Mouse (Mus musculus) kidney, adult 9 months (tissue): ENCODE measurements around the gene Pdss2.
"Not testable (repeated sequence)": the region's sequence is repeated elsewhere in the genome, so short reads cannot be mapped to it uniquely, and the experiment has no call there.

Experiments used
- DNase-seq: peaks from one replicate; pipeline ENCODE4 v3.0.0; 2022

The Pdss2 gene

DNA sequence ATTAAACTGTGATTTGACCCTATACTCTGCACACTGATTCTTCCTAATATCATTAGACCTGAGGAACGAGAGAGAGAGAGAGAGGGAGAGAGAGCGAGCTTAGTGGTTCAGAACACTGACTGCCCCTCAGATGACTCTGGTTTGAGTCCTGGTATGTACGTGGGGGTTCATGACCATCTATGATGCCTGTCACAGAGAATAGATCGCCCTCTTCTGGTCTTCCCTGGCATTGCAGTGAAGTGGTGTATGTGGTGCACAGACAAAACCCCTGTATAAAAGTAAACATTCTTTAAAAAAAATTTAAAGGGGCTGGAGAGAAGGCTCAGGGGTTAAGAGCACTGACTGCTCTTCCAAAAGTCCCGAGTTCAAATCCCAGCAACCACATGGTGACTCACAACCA lies 157.0 kb downstream of the Pdss2 start:
- DNase-seq = peak; percentile 75

DNA sequence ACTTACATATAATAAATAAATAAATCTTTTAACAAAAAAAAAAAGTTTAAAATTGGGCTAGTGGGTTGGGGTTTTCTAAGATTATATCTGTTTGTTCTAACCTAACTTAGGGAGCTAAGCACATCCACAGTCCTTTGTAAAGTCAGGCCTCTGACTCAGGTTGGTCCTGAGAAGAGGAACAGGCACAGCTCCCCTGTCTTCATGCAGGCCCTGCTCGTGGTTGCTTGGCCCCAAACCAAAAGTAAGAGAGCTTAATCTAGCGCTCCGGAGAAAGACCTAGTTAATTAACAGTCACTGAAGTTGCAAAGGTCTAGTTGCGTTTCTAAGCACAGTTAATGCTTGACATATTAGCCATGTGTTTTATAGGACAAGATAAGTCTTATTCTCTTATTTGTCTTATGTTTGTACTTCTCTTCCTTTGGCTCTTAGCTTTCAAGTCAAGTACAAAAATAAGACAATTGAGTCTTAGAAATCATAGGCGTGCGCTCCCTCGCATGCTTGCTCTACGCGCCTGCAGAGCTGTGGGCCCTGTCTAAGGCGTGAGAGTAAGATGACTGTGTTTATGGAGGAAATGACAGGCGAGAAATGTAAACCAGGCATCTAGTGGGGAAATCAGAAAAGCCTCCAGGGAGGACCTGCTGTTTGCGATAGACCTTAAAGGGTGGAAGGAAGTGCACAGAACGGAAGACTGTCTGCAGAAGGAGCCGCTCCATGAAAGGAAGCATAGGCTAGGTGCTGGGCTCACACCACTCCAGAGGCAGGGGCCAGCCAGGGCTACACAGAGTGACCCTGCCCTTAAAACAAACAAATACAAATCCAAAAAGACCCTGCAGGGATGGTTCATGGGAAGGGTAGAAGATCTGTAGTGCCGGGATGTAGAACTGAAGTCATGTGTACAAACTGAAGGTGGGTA lies 157.7 kb downstream of the Pdss2 start:
- peak; percentile 90 for DNase-seq

DNA sequence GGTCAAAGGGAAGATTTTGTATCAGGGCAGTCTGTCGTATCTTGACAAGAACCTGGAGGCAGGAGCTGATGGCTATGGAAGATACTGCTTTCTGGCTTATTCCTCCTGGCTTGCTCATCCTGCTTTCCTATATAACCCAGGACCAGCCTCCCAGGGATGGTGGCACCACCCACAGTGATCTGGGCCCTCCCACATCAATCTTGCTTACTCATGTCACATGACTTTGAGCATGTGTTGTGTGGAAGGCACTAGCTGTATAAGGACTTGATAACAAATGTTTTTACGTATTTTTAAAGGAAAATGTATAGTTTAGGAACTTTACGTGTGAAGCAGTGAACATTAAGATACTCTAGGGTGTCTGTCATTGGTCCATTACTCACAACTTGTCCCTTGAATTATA lies 161.4 kb downstream of the Pdss2 start:
- no peak for DNase-seq

DNA sequence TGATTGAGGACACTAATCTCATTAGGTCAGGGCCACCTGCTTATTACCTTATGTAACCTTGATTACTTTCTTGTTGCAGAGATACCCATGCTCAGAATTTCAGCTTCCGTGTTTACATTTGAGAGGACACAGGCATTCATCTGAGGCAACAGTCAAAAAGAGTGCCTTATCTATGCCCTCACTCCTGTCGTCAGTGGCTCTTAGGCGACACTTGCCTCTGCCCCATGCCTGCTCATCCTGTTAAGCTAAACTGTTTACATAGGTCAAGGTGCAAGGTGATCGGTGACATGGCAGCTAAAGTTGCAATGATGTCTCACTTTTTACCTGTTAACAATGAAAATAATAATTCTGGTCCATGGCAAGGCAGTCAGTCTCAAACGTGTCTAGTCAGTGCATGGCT lies 163.3 kb downstream of the Pdss2 start:
- DNase-seq = no peak

DNA sequence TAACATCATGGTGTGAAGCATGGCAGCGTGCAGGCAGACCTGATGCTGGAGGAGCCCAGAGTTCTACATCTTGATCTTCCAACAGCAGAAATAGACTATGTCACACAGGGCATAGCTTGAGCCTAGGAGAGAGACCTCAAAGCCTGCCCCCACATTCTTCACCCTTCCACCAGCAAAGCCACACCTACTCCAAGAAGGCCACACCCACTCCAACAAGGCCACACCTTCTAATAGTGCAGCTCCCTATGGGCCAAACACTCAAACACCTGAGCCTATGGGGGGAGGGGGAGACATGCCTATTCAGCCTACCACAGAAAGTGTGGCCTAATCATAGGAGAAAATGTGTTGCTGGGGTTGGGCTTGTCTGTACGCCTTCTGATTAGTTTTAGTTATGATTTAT lies 171.6 kb downstream of the Pdss2 start:
- no peak for DNase-seq

DNA sequence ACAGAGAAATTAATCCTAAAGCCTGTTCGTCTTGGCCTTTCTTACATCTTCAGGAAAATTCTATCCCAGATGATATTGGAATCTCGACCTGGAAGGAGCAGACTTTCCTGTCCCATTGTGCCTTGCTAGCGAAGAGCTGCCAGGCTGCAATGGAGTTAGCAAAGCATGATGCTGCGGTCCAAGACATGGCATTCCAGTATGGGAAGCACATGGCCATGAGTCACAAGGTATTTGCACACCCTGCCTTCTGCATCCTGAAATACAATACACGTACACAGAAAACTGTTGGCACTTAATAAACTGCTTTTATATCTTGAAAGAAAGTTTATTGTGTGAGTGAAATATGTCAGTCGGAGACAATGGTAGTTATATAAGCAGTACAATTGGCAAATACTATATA lies 172.5 kb downstream of the Pdss2 start:
- DNase-seq = no peak

DNA sequence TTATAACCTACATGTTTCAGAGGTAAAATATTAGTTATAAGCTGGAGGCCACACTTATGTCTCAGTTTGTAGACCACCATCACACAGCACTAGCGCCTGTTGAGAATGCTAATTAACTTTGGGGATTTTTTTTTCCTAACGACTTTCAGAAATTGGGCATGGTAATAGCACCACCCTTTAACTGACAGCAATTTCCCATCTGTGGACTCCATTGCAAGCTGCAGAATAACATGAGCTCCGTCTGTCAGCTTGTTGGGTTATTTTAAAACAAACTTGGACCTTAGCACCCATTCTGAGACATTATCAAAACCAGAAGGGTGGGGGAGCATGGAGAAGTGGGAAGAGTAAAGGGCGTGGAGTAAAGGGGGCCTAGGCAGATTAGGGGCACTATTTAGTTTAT lies 174.5 kb downstream of the Pdss2 start:
- DNase-seq = no peak

DNA sequence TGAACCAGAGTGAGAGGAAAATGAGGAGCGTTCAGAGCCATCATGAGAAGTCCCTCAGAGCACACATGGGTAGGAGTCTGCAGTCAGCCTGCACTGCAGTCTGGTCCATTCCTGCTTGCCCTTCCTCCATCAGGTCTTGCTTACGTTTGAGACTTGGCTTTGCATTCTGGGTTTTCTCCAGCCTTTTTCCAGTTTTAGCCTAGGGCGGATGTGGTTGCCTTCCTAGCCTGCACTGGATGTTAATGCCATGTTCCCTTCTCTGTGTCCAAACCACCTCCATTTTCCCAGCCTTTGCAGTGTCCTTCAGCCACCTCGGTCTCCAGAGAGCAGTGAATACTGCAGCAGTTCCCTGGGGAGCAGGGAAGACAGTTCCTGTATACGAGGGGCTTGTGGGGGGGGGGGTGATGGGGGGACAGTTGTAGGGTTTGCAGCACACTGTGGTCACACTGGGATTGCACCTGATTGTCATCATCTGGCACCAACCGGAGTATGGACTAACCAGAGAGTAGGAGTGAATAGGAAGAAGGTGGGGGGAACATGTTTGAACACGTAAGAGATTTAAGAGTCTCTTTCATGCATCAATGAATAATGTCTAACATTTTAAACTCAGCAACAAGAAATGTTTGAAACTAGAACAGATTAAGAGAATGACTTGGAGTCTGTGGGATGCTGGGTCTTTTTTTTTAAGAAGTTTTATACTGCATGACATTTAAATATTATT lies 178.5 kb downstream of the Pdss2 start:
- DNase-seq = no peak

DNA sequence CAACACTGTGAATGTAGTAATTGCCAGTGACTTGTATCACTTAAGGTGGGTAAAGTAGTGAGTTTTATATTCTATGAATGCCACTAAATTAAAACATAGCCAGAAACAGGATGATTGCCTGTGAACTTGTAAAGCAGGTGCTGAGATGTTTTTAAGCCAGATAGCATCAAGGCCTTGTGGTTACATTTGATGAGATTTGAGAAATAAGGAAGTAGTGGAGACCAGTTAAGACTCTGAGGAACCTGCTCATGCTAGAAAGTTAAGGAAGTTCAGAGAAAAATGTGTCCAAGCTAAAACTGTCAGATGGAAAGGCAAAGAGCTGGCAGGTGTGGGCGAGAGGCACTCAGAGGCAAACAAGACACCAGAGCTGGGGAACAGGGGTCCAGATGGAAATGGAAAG lies 184.8 kb downstream of the Pdss2 start:
- DNase-seq = no peak

DNA sequence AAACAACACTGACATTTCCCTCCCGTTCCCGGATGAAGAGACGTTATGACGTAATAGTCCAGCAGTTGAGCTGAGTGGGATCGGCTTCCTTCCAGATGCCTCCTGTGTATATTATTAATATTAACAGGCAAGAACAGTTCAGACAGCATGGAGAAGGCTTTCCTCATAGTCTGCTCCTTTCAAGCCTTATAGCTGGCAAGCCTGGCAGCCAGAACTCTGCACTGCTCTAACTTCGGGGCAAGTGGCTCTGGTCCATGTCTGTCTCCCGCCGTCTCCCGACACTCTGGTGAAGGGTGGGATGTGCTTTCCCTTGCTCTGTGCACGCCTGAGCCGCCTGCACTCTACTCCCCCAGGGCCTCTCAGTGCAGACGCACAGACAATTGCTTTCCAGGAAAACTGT lies 185.6 kb downstream of the Pdss2 start:
- no peak for DNase-seq

DNA sequence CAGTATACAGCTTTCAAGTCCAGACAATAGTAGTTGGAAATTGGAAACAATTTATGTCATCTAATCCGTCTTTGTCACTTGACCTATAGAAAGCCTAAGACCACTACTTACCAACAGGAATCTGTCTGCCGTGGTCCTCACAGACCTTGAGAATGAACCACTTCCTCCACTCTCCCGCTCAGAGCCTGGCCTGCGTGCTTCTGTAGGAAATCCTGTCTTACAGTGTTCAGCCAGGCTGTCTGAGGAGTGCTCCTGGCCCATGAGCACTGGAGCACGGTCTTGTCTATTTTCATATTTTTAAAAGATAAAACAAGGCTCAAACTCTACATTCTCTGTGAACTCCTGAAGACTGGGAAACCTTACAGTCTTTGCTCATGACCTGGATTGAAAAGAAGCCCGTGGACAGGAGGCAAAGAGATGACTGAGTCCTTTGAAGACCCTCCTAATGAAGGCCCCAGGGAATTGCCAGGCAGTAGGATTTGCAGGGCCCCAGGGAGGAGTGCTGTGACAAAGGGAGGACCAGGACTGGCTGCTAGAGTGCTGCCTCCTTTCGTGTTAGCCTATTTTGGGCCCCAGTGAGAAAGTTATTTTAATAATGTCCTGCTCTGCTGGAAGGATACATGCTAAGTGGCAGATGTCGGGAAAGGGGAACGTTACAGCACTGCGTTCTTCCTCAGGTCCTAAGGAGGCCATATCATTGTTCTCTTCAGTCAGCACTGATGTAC lies 188.4 kb downstream of the Pdss2 start:
- DNase-seq = no peak

DNA sequence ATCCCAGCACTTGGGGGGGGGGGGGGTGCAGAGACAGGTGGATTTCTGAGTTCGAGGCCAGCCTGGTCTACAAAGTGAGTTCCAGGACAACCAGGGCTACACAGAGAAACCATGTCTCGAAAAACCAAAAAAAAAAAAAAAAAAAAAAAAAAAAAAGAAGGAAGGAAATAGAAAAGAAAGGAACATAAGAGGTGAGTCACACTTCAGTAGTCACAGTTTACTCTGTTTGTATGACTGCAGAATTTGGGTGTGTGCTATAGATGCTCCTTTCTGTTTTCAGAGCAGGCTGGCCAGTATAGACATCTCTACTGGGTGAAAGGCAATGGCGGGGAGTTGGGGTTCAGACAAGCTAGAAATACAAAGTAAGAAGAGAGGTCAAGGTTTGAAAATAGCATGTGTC lies 189.9 kb downstream of the Pdss2 start:
- not testable (repeated sequence) for DNase-seq

DNA sequence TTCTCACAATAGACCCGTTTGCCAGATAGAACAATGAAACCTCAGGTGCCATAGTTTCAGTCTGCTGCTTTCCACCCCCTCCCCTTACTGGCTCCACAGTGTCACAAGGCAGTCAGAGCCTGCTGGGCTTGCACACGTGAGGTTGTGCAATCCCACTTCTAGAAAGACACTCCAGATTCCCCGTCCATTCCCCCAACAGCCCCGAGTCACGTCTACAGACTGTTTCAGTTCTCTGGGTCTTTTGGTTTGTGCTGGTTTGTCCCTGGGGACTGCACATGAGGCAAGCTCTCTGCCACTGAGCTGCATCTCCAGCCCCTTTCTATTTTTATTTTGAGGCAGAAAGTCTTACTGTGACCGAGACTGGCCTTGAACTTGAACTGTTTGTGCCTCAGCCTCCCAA lies 196.1 kb downstream of the Pdss2 start:
- DNase-seq = no peak

DNA sequence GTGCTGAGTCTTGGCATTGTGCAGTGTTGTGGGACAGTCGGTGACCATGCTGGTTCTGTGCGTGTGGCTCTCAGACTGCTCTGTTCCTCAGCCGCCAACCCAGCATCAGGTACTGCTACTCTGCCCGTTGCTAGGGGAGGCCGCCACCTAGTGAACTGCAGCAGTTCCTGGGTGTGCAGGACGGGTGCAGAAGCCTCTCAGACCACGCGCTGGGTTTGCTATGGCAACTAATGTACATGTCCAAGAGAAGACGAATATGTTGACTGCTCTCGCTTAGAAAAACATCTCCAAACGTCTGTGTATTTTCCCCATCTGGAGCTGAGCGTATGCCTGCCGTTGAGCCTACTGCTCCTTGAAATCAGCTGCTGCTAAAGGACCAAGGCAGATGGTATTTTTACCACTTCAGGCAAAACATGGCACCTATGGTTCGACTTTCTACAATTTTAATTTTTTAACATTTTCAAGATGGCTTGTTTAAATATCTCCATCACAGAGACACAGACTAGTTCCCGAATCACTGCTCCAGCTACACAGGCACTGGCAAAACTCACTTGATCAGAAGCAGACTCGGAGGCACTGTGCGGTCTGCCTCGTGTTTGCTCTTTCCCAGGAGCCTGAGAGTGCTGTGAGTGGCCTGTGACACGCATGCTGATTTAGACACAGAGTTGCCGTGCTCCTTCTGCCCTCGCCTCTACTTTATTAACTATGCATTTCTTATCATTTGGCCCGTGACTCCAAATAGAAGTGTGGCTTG lies 199.6 kb downstream of the Pdss2 start:
- DNase-seq = no peak

DNA sequence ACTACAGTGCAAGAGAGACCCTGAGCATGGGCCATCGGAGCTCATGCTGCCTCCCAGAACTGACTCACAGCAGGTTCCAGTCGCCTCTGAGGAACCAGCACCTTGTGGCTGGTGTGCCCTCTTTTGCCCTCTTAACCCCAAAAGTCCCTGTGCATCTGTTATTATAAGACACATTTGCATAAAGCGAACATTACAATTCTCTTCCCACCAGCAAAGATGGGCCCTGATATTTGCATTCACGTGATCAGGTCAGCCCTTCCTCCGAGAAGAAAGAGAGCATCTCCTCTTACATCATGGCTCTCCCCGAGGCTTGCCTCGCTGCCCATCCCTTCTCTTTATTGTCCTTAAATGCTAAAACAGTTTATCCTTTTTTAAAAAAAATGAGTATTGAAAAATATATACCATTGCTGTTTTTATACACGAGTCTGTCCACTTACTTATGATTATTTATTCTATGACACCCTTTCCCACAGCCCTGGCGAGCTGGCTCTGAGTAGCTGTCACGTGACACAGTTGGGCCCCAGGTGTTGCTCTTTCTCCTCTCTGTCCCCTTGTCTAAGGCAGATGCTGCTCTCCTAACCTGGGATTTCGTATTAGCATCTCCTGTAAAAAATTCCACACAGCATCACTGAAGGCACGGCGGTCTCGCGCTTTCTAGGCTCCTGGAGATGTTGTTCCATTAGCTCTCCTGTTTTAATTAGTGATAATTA lies 200.9 kb downstream of the Pdss2 start:
- no peak for DNase-seq

DNA sequence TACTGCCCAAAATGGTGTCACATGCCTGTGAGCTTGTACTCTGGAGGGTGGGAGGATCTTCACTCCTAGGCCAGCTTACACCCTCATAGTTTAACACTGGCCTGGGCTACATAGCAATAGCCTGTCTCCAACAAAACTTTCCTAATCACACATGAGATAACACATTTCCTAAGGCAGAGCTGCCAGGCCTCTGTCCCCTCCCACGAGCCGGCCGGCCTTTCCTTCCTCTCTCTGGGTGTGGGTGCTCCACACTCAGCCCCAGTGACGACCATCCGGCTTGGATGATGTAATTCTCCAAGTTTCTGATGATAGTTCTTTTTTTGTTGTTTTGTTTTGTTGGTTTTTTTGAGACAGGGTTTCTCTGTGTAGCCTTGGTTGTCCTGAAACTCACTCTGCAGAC lies 203.3 kb downstream of the Pdss2 start:
- DNase-seq = no peak

DNA sequence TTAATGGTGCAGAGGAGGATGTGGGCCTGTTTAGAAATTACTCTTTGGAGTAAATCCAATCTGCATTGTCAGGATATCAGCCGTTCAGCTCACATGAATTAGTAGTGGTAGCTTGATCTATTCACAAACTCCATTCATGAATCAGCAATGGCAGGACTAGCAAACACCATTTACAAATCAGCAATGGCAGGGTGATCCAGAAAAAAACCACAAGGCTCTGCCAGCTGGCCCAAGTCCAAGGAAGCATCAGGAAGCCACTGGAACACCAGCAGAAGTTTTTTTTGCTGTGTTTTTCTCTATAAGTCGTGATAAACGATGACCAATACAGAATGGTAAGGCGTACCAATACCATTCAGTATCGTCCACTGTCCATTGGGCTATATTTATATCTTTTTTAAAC lies 209.3 kb downstream of the Pdss2 start:
- DNase-seq = peak; percentile 23

DNA sequence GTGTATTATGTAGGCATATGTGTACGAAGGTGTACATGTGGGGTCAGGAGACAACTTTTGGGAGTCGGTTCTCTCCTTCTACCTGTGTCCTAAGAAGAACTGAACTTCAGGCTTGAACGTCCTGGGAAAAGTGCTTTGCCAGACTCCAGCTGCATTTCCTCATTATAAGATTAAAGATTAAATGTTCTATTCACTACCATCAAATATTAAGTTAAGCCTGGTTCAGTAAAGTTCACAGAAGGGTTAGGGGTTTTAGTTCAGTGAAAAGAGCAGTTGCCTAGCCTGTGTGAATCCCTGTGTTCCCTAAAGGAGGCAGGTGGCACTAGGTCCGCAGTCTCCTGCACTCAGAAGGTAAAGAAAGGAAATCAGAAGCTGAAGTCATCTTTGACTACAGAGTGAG lies 213.0 kb downstream of the Pdss2 start:
- DNase-seq = peak; percentile 72

DNA sequence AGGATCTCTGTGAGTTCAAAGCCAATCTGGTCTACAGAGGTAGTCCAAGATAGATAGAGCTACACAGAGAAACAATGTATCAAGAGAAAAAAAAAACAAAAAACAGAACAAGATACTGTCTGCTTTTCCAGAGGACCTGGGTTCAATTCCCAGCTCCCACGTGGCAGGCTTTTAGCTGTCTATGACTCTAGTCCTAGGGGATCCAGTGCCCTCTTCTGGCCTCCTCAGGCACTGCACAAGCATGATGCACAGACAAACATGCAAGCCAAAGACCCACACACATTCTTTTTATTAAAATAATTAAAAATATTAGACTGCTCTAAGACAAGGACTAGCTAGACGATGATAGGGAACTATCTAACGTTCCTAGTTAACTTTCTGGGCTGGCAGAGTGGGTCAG lies 214.5 kb downstream of the Pdss2 start:
- DNase-seq = no peak

DNA sequence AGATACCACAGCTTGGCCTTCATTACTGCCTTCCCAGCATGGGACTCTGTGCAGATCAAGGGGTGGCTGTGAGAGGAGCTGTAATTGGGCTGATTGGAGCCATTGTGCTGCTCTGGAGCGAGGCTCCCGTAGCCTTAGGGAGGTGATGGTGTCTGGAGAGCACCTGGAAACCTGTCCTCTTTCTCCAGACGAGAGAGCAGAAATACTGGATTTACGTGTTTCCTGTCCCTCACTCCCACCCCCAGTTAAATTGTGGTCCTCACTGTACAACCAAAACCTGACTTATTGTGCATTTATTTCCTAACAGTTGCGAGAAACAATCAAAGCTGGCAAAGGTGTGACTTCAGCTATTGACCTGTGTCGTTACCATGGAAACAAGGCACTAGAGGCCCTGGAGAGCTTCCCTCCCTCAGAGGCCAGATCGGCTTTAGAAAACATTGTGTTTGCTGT lies 218.2 kb downstream of the Pdss2 start:
- DNase-seq = peak; percentile 31

DNA sequence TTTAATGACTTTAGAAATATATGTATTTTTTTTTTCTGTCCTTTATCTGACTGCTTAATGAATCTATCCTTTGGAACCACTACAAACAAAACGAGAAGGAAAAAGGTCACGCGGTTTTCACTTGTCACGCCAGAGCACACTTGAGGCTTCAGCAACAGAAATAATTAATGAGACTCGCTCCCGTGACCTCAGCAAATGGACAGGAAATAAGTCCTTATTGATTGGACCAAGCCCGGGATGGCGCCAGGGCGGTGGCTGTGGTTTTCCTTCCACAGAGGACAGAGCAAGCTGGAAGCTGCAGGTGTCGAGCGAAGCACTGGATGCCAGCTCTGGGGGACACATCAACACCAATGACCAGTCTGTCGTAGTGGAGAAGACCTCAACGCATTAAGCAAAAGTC lies 218.8 kb downstream of the Pdss2 start:
- peak; percentile 79 for DNase-seq
